Mouse (Mus musculus) embryonic fibroblast, embryonic 13.5 days (primary cell): ENCODE data around the gene Ssna1.

Experiments used
- CTCF ChIP-seq: IDR thresholded peaks from 2 replicates; pipeline ENCODE4 v1.5.1; 2011; ENCODE audit warnings: mild to moderate bottlenecking, control low read depth, low read length, moderate library complexity, borderline replicate concordance; ENCODE audit not compliant: insufficient read depth
- POLR2A ChIP-seq: IDR thresholded peaks from 2 replicates; pipeline ENCODE4 v1.6.1; 2011; ENCODE audit warnings: low read depth, mild to moderate bottlenecking, control low read depth, low read length, moderate library complexity

- TF ChIP-seq CTCF (no peak), POLR2A (no peak)
Observed at GRCm38 (mm10) chr2:25288734-25289345, 16.6 kb upstream of the Ssna1 start.
